Mouse (Mus musculus) limb, embryonic 11.5 days (tissue): ENCODE measurements around the gene Lce1g. TPM values are rescaled to one million over a fixed set of nuclear protein-coding genes. Genes with fewer than 3 reads are reported as not detected.

ENCODE experiments used
- ATAC-seq: fragments of 200-750 bp; cut with Nextera tagmentation; 2 replicates; pipeline ENCODE4 v1.8.0; 2017; ENCODE audit warnings: low read depth; ENCODE audit not compliant: insufficient number of reproducible peaks, low FRiP score, low TSS enrichment
- DNase-seq: peaks from one replicate; pipeline ENCODE4 v3.0.0-alpha.2; 2015; ENCODE audit warnings: low spot score
- H3K27ac ChIP-seq: fragments of 300-500 bp; sonication (generic); replicated peaks from 2 replicates; pipeline ENCODE4 v1.5.1; 2014; ENCODE audit warnings: low read depth, mild to moderate bottlenecking, low read length
- H3K27me3 ChIP-seq: fragments of 300-500 bp; sonication (generic); 2 replicates; pipeline ENCODE4 v1.6.1; 2014; ENCODE audit warnings: mild to moderate bottlenecking, low read length, mixed read lengths; ENCODE audit not compliant: control insufficient read depth, insufficient read depth
- H3K36me3 ChIP-seq: fragments of 300-500 bp; sonication (generic); 2 replicates; pipeline ENCODE4 v1.6.1; 2014; ENCODE audit warnings: mild to moderate bottlenecking, low read length, moderate library complexity, mixed read lengths; ENCODE audit not compliant: control insufficient read depth, insufficient read depth
- H3K4me1 ChIP-seq: fragments of 300-500 bp; sonication (generic); 2 replicates; pipeline ENCODE4 v1.6.1; 2014; ENCODE audit warnings: low read length, mixed read lengths; ENCODE audit not compliant: control insufficient read depth, insufficient read depth
- H3K4me2 ChIP-seq: fragments of 300-500 bp; sonication (generic); 2 replicates; pipeline ENCODE4 v1.6.1; 2014; ENCODE audit warnings: low read depth, mild to moderate bottlenecking, moderate library complexity; ENCODE audit not compliant: severe bottlenecking
- H3K4me3 ChIP-seq: fragments of 300-500 bp; sonication (generic); 2 replicates; pipeline ENCODE4 v1.5.1; 2014; ENCODE audit warnings: low read depth, low read length
- H3K9ac ChIP-seq: fragments of 300-500 bp; sonication (generic); 2 replicates; pipeline ENCODE4 v1.6.1; 2014; ENCODE audit warnings: mild to moderate bottlenecking, low read length
- H3K9me3 ChIP-seq: fragments of 300-500 bp; sonication (generic); 2 replicates; pipeline ENCODE4 v1.6.1; 2016; ENCODE audit warnings: low read length; ENCODE audit not compliant: control insufficient read depth
- WGBS: fragments of 180-500 bp; shearing (Covaris S2); extraction: QIAGEN DNeasy Blood & Tissue Kit; methylation state at CpG from one replicate; pipeline ENCODE4 v1.1.7; 2014; 5-methylcytosine and 5-hydroxymethylcytosine counted together
- polyA plus RNA-seq: library from polyadenylated mRNA; unstranded; fragments of >200 nt; fragmentation: Nextera tagmentation; extraction: Ambion mirVana; gene quantifications from 2 replicates; pipeline ENCODE4 v1.2.1, GENCODE M21; 2014

Lce1g gene
- polyA plus RNA-seq, 1 experiment from 2014 or later: not detected

- H3K9ac ChIP-seq: no peak overlapping the region
- H3K27me3 ChIP-seq: no peaks in the 10 kb centered on the region
- DNase-seq: no peak
- H3K4me3 ChIP-seq: no peak overlapping the region
- no peaks in the 10 kb centered on the region for H3K4me1 ChIP-seq
- H3K36me3 ChIP-seq: no peaks in the 10 kb centered on the region
- H3K4me2 ChIP-seq: no peak overlapping the region
- H3K9me3 ChIP-seq: no peaks in the 10 kb centered on the region
- no peak for ATAC-seq
- no peak overlapping the region for H3K27ac ChIP-seq
Measured at GRCm38 (mm10) chr3:92715122-92715521, 37.0 kb downstream of the Lce1g start.

DNA sequence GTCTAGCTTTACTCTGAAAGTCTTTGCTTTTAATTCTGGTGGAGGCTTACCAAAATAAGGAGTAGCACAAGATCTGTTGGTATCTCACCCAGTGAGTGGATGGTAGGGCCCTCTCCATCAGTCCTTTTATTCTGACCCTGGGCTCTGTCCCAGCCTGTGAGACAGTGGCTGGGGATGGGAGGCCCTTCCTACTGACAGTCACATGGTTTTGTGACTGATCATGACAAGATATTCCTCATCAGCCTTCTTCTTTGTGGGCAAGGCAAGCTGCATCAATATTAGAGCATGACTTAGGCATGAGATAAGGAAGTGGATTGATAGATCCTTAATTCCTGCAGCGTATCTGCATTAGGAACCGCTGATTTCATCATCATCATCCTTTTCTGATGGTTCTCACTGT, 43.2 kb downstream of the Lce1g start, which contains the start of gene Lce1e:
Gene Lce1e (minus strand): TSS at position 101 of the 400 bp plus-strand sequence.
- Histone ChIP-seq H3K4me1 (no peaks in the 10 kb centered on the region), H3K4me3 (no peak within 1 kb of the TSS), H3K27ac (no peak within 1 kb of the TSS), H3K36me3 (no peaks in the 10 kb centered on the region), H3K9ac (no peak within 1 kb of the TSS), H3K4me2 (no peak within 1 kb of the TSS), H3K9me3 (no peaks in the 10 kb centered on the region), H3K27me3 (no peaks in the 10 kb centered on the region)
- no peak for DNase-seq
- 83% methylated on average over 2 of the region's 2 CpGs for WGBS
- no peak for ATAC-seq

Other genes starting within 250 kb of the Lce1g start
- not detected in 2 replicates for gene 2310046K23Rik, start 217.8 kb downstream of the Lce1g start, polyA plus RNA-seq
- gene Ivl, start 178.6 kb downstream of the Lce1g start, polyA plus RNA-seq: not detected in 2 replicates
- gene Smcp, start 163.3 kb downstream of the Lce1g start, polyA plus RNA-seq: not detected in 2 replicates
- not detected in 2 replicates for gene 2210017I01Rik, start 144.8 kb downstream of the Lce1g start, polyA plus RNA-seq
- gene Lce6a, start 130.7 kb downstream of the Lce1g start, polyA plus RNA-seq: not detected in 2 replicates
- gene Lce1a1, start 104.0 kb downstream of the Lce1g start, polyA plus RNA-seq: not detected in 2 replicates
- not detected in 2 replicates for gene Lce1b, start 95.4 kb downstream of the Lce1g start, polyA plus RNA-seq
- gene Lce1a2, start 82.0 kb downstream of the Lce1g start, polyA plus RNA-seq: not detected in 2 replicates
- not detected in 2 replicates for gene Lce1c, start 73.1 kb downstream of the Lce1g start, polyA plus RNA-seq
- gene Lce1d, start 65.1 kb downstream of the Lce1g start, polyA plus RNA-seq: not detected in 2 replicates
- gene Lce1e, start 43.3 kb downstream of the Lce1g start, polyA plus RNA-seq: not detected in 2 replicates
- gene Lce1f, start 32.0 kb downstream of the Lce1g start, polyA plus RNA-seq: not detected in 2 replicates
- gene Gm38119, start 13.2 kb downstream of the Lce1g start, polyA plus RNA-seq: not detected in 2 replicates
- not detected in 2 replicates for gene Lce1h, start 12.7 kb upstream of the Lce1g start, polyA plus RNA-seq
- gene Lce1i, start 26.6 kb upstream of the Lce1g start, polyA plus RNA-seq: not detected in 2 replicates
- not detected in 2 replicates for gene Lce1j, start 38.2 kb upstream of the Lce1g start, polyA plus RNA-seq
- not detected in 2 replicates for gene Lce1k, start 55.6 kb upstream of the Lce1g start, polyA plus RNA-seq
- not detected in 2 replicates for gene Kprp, start 74.9 kb upstream of the Lce1g start, polyA plus RNA-seq
- gene Lce1l, start 98.9 kb upstream of the Lce1g start, polyA plus RNA-seq: not detected in 2 replicates
- not detected in 2 replicates for gene 2310050C09Rik, start 117.9 kb upstream of the Lce1g start, polyA plus RNA-seq
- gene Lce3a, start 173.9 kb upstream of the Lce1g start, polyA plus RNA-seq: not detected in 2 replicates
- gene Lce3b, start 180.6 kb upstream of the Lce1g start, polyA plus RNA-seq: not detected in 2 replicates
- not detected in 2 replicates for gene Lce3c, start 192.1 kb upstream of the Lce1g start, polyA plus RNA-seq
- gene Lce3d, start 205.1 kb upstream of the Lce1g start, polyA plus RNA-seq: not detected in 2 replicates
- gene Lce3e, start 214.7 kb upstream of the Lce1g start, polyA plus RNA-seq: not detected in 2 replicates
- not detected in 2 replicates for gene Lce3f, start 239.9 kb upstream of the Lce1g start, polyA plus RNA-seq